ENCODE assay signal across 12 mouse cellular contexts in the genomic region with DNA sequence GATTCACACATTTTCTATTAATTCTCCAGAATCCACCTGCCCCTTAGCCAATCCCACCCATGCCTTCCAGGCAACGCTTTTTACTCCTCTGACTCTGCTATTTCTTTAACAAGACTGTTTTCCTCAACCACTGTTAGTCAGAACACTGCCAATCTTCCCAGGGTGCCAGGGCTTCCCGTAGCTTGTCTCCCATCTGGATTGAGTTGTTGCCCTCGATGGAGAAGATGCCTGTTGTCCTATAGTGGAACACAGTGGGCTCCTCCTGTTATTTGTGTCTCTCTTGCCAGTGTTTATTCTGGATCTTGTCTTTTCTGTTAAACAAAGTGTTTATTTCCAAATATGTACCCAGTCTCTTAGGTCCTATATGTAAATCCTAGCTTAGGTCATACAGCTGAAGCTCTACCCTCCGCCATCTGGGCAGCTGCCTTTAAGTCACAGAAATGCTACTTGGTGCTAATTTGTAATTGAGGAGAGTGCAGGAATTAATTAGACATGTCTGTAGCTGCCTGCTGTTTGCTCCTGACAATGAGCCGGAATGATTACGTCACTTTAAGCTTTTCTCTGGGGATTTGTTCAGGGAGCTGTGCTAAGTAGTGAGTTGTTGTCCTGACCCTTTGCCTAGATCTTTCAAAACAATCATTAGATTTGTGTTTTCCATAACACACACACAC.
DNase-seq lines count a peak whose midpoint lies in the region; ATAC-seq and TF ChIP-seq lines count a peak whose summit lies in the region.
"Had no signal": no experiment of that assay in that cellular context is flagged by ENCODE, and none has a peak within 500 bp of the region (broad histone marks: within the 10 kb centered on the region; RNA-seq: fewer than 3 reads in every experiment).

No protein-coding gene starts in this region.

- peak; percentile 30 for DNase-seq in adrenal gland, postnatal 10 days
- DNase-seq in adrenal gland, postnatal 4 days (ENCODE audit: low spot score in 2 of 2), result no peak
- no peak for DNase-seq in liver, postnatal 0 days
- DNase-seq in skeletal muscle tissue, adult 2 months (ENCODE audit: low read depth, low spot score), result peak; percentile 42
- no peak for DNase-seq in spleen, adult 12 weeks (ENCODE audit: low spot score)
- no peak for DNase-seq in adrenal gland, postnatal 36 days
- DNase-seq: cerebellum, adult 8-10 months; gastrocnemius, postnatal 36 days; kidney, postnatal 4 days had no signal

- H3K27ac ChIP-seq in liver, postnatal 0 days (ENCODE audit: low read depth), result peak overlapping the region; percentile 72
- no peak overlapping the region for H3K27ac ChIP-seq in liver, embryonic 12.5 days
- no peak overlapping the region for H3K27ac ChIP-seq in hindbrain, embryonic 16.5 days (ENCODE audit: low read depth, low read length)
- H3K27ac ChIP-seq: liver, embryonic 15.5 days had no signal

- no peaks in the 10 kb centered on the region for H3K27me3 ChIP-seq in liver, postnatal 0 days (ENCODE audit: insufficient read depth, low read length)
- no peaks in the 10 kb centered on the region for H3K27me3 ChIP-seq in liver, embryonic 12.5 days (replicated peaks)
- H3K27me3 ChIP-seq in hindbrain, embryonic 16.5 days (replicated peaks; ENCODE audit: control insufficient read depth, insufficient read depth, low read length), result no peaks in the 10 kb centered on the region
- H3K27me3 ChIP-seq: liver, embryonic 15.5 days had no signal

- TF ChIP-seq EP300 in liver, postnatal 0 days (IDR thresholded peaks at IDR 0.05; ENCODE audit: low read depth), result no peak

- WGBS in liver, postnatal 0 days (ENCODE audit: insufficient replicate concordance), result 64% methylated on average over 6 of the region's 6 CpGs
- WGBS in liver, embryonic 12.5 days (ENCODE audit: insufficient replicate concordance), result 55% methylated on average over 6 of the region's 6 CpGs
- 23% methylated on average over 6 of the region's 6 CpGs for WGBS in hindbrain, embryonic 16.5 days

- H3K36me3 ChIP-seq in liver, postnatal 0 days (replicated peaks; ENCODE audit: insufficient read depth, low read length), result no peaks in the 10 kb centered on the region
- no peaks in the 10 kb centered on the region for H3K36me3 ChIP-seq in liver, embryonic 12.5 days
- no peaks in the 10 kb centered on the region for H3K36me3 ChIP-seq in hindbrain, embryonic 16.5 days (ENCODE audit: control insufficient read depth, insufficient read depth, low read length)
- H3K36me3 ChIP-seq: liver, embryonic 15.5 days had no signal

- H3K4me3 ChIP-seq in liver, postnatal 0 days (ENCODE audit: low read depth, low read length), result no peak overlapping the region
- no peak overlapping the region for H3K4me3 ChIP-seq in liver, embryonic 12.5 days
- no peak overlapping the region for H3K4me3 ChIP-seq in hindbrain, embryonic 16.5 days (ENCODE audit: low read length)
- H3K4me3 ChIP-seq: liver, embryonic 15.5 days had no signal

- peak; percentile 79 for ATAC-seq in liver, postnatal 0 days
- no peak for ATAC-seq in liver, embryonic 12.5 days
- ATAC-seq in hindbrain, embryonic 16.5 days, result peak; percentile 74

- TF ChIP-seq CTCF in liver, postnatal 0 days (IDR thresholded peaks at IDR 0.05; ENCODE audit: low read depth), result no peak

- no peaks in the 10 kb centered on the region for H3K4me1 ChIP-seq in liver, postnatal 0 days (ENCODE audit: insufficient read depth)
- H3K4me1 ChIP-seq in liver, embryonic 12.5 days, result no peaks in the 10 kb centered on the region
- H3K4me1 ChIP-seq in hindbrain, embryonic 16.5 days (ENCODE audit: control insufficient read depth, insufficient read depth, low read depth, low read length), result peaks cover 4% of the 10 kb centered on the region; the same call in 1 of the 2 replicates
- H3K4me1 ChIP-seq: liver, embryonic 15.5 days had no signal

- no peaks in the 10 kb centered on the region for H3K9me3 ChIP-seq in liver, postnatal 0 days (ENCODE audit: low read length)
- no peaks in the 10 kb centered on the region for H3K9me3 ChIP-seq in liver, embryonic 12.5 days (replicated peaks)
- H3K9me3 ChIP-seq in hindbrain, embryonic 16.5 days (ENCODE audit: control insufficient read depth, low read length), result no peaks in the 10 kb centered on the region
- H3K9me3 ChIP-seq: liver, embryonic 15.5 days had no signal

- no peak overlapping the region for H3K9ac ChIP-seq in liver, postnatal 0 days (replicated peaks)
- no peak overlapping the region for H3K9ac ChIP-seq in liver, embryonic 12.5 days
- no peak overlapping the region for H3K9ac ChIP-seq in hindbrain, embryonic 16.5 days (ENCODE audit: low read depth, low read length)
- H3K9ac ChIP-seq: liver, embryonic 15.5 days had no signal

- 0 out of 2 replicates have a peak overlapping the region, but pooled peaks have one; percentile 3 for H3K4me2 ChIP-seq in liver, postnatal 0 days (ENCODE audit: low read depth, low read length)
- H3K4me2 ChIP-seq in liver, embryonic 12.5 days, result no peak overlapping the region
- no peak overlapping the region for H3K4me2 ChIP-seq in hindbrain, embryonic 16.5 days (ENCODE audit: low read length)
- H3K4me2 ChIP-seq: liver, embryonic 15.5 days had no signal

Comparison
In these comparisons a context has a peak if more than half of its experiments do, and no peak if none do; other contexts are left out.
1. DNase-seq: peak in adrenal gland, postnatal 10 days (single experiment) and skeletal muscle tissue, adult 2 months (single experiment); none in adrenal gland, postnatal 4 days (0 of 2), liver, postnatal 0 days (single experiment), spleen, adult 12 weeks (single experiment) and adrenal gland, postnatal 36 days (0 of 2).